Mouse (Mus musculus): ENCODE results near the gene Tmem132a. TPM values are rescaled to one million over a fixed set of nuclear protein-coding genes. Genes with fewer than 3 reads are reported as not detected.

Gene Tmem132a
- polyA plus RNA-seq, 1 experiment from 2014 or later = 131 TPM

- ATAC-seq = no peak
- no peaks in the 10 kb centered on the region for H3K36me3 ChIP-seq (ENCODE audit: poor library complexity, severe bottlenecking)
- peaks cover 6% of the 10 kb centered on the region for H3K4me1 ChIP-seq
- H3K4me2 ChIP-seq = no peak overlapping the region
- H3K27me3 ChIP-seq = no peaks in the 10 kb centered on the region
- H3K4me3 ChIP-seq = no peak overlapping the region
- H3K9ac ChIP-seq = no peak overlapping the region
- H3K9me3 ChIP-seq (replicated peaks) = no peaks in the 10 kb centered on the region
- WGBS = 74% methylated on average over 7 of the region's 7 CpGs
- no peak overlapping the region for H3K27ac ChIP-seq
These were observed 48.4 kb downstream of the Tmem132a start for GRCm38 (mm10) chr19:10821319-10821718.

GRCm38 (mm10) chr19:10818217-10818946 lies 51.4 kb downstream of the Tmem132a start:
- Histone ChIP-seq H3K27ac (no peak overlapping the region), H3K9ac (no peak overlapping the region), H3K4me2 (peak overlapping the region; percentile 47), H3K27me3 (no peaks in the 10 kb centered on the region), H3K36me3 (ENCODE audit: poor library complexity, severe bottlenecking) (no peaks in the 10 kb centered on the region), H3K9me3 (replicated peaks) (no peaks in the 10 kb centered on the region), H3K4me3 (peak overlapping the region; percentile 15; the same call in 1 of the 2 replicates), H3K4me1 (peaks cover 6% of the 10 kb centered on the region)
- ATAC-seq = peak; percentile 63
- 32% methylated on average over 17 of the region's 17 CpGs for WGBS

DNA sequence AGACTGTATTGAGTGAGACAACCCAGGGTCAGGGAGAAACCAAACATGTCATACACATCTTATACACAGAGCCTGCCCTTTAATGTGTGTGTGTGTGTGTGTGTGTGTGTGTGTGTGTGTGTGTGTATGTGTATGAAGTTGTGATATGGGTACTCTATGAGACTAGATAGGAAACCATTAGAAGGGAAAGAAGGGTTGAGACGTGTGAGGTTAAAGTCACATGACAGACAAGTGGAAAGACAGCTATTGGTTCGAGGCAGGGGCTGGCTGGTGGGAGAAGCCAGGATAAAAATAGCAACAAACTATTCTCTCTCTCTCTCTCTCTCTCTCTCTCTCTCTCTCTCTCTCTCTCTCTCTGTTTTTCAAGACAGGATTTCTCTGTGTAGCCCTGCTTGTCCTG lies 53.3 kb downstream of the Tmem132a start:
- no peak overlapping the region for H3K4me3 ChIP-seq
- peaks cover 6% of the 10 kb centered on the region for H3K4me1 ChIP-seq
- no peak for ATAC-seq
- no peak overlapping the region for H3K4me2 ChIP-seq
- no peaks in the 10 kb centered on the region for H3K9me3 ChIP-seq (replicated peaks)
- H3K36me3 ChIP-seq (ENCODE audit: poor library complexity, severe bottlenecking) = no peaks in the 10 kb centered on the region
- H3K9ac ChIP-seq = no peak overlapping the region
- WGBS = 80% methylated on average over 2 of the region's 2 CpGs
- no peak overlapping the region for H3K27ac ChIP-seq
- no peaks in the 10 kb centered on the region for H3K27me3 ChIP-seq

GRCm38 (mm10) chr19:10815871-10816270 lies 53.9 kb downstream of the Tmem132a start:
- Histone ChIP-seq H3K4me1 (peaks cover 6% of the 10 kb centered on the region), H3K9ac (no peak overlapping the region), H3K36me3 (ENCODE audit: poor library complexity, severe bottlenecking) (no peaks in the 10 kb centered on the region), H3K9me3 (replicated peaks) (no peaks in the 10 kb centered on the region), H3K4me2 (no peak overlapping the region), H3K27ac (no peak overlapping the region), H3K4me3 (no peak overlapping the region), H3K27me3 (no peaks in the 10 kb centered on the region)
- WGBS = 83% methylated on average over 6 of the region's 6 CpGs
- ATAC-seq = no peak

- H3K4me2 ChIP-seq = no peak overlapping the region
- no peak overlapping the region for H3K4me3 ChIP-seq
- 69% methylated on average over 7 of the region's 7 CpGs for WGBS
- H3K9ac ChIP-seq = no peak overlapping the region
- H3K36me3 ChIP-seq (ENCODE audit: poor library complexity, severe bottlenecking) = no peaks in the 10 kb centered on the region
- no peaks in the 10 kb centered on the region for H3K27me3 ChIP-seq
- H3K9me3 ChIP-seq (replicated peaks) = no peaks in the 10 kb centered on the region
- peaks cover 20% of the 10 kb centered on the region for H3K4me1 ChIP-seq
- no peak overlapping the region for H3K27ac ChIP-seq
- no peak for ATAC-seq
These were observed 55.8 kb downstream of the Tmem132a start for GRCm38 (mm10) chr19:10813905-10814304.

GRCm38 (mm10) chr19:10813039-10813438 lies 56.7 kb downstream of the Tmem132a start:
- no peak overlapping the region for H3K9ac ChIP-seq
- peaks cover 18% of the 10 kb centered on the region for H3K4me1 ChIP-seq
- H3K9me3 ChIP-seq (replicated peaks) = no peaks in the 10 kb centered on the region
- no peak overlapping the region for H3K4me2 ChIP-seq
- H3K27ac ChIP-seq = no peak overlapping the region
- H3K36me3 ChIP-seq (ENCODE audit: poor library complexity, severe bottlenecking) = no peaks in the 10 kb centered on the region
- WGBS = 91% methylated on average over 5 of the region's 5 CpGs
- no peak overlapping the region for H3K4me3 ChIP-seq
- no peak for ATAC-seq
- H3K27me3 ChIP-seq = no peaks in the 10 kb centered on the region

DNA sequence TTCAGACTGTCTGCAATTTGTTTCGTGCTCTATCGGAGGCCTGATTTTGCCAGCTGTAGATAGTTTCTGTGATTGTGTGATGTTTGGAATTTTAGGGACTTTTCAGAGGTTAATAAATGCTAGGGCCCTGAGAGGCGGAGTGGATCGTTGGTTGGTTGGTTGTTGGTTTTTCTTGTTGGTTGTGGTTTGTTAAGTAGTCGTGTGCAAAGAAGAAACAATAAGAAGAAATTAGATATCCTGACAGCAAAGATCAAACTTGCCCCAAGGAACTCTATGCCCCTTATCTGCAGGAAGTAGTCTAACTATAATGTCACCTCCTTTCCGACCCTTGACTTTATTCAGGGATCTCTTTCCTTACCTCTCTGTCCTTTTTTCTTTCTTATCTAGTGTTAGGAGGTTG lies 58.3 kb downstream of the Tmem132a start:
- ATAC-seq = no peak
- Histone ChIP-seq H3K36me3 (ENCODE audit: poor library complexity, severe bottlenecking) (no peaks in the 10 kb centered on the region), H3K9ac (no peak overlapping the region), H3K9me3 (replicated peaks) (no peaks in the 10 kb centered on the region), H3K27ac (no peak overlapping the region), H3K4me3 (no peak overlapping the region), H3K27me3 (no peaks in the 10 kb centered on the region), H3K4me1 (peaks cover 18% of the 10 kb centered on the region), H3K4me2 (no peak overlapping the region)
- WGBS = 91% methylated on average over 6 of the region's 6 CpGs

DNA sequence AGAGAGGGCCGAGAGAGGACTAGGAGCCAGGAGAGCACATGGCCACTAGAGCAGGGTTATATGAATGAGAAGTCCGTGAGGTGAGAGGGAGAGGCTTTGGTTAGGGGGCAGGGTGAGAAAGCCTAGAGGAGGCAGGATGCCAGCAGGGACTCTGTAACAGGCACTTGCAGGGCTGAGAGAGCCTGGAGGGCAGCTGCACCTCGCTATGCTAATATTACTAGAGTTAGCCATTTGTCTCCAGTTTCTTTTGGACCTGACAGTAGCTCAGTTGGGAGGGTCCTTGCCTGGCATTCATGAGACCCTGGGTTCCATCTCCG lies 59.6 kb downstream of the Tmem132a start:
- no peaks in the 10 kb centered on the region for H3K9me3 ChIP-seq (replicated peaks)
- WGBS = 56% methylated on average over 4 of the region's 4 CpGs
- no peaks in the 10 kb centered on the region for H3K27me3 ChIP-seq
- no peaks in the 10 kb centered on the region for H3K36me3 ChIP-seq (ENCODE audit: poor library complexity, severe bottlenecking)
- H3K27ac ChIP-seq = peak overlapping the region; percentile 60
- no peak overlapping the region for H3K9ac ChIP-seq
- H3K4me3 ChIP-seq = no peak overlapping the region
- peaks cover 18% of the 10 kb centered on the region for H3K4me1 ChIP-seq
- H3K4me2 ChIP-seq = no peak overlapping the region
- ATAC-seq = no peak; the same call in 1 of the 2 replicates

- 67% methylated on average over 11 of the region's 11 CpGs for WGBS
- Histone ChIP-seq H3K36me3 (ENCODE audit: poor library complexity, severe bottlenecking) (no peaks in the 10 kb centered on the region), H3K4me1 (peaks cover 18% of the 10 kb centered on the region), H3K9me3 (replicated peaks) (no peaks in the 10 kb centered on the region), H3K27ac (peak overlapping the region; percentile 60), H3K4me3 (no peak overlapping the region), H3K27me3 (no peaks in the 10 kb centered on the region), H3K9ac (no peak overlapping the region), H3K4me2 (no peak overlapping the region)
- peak; percentile 85 for ATAC-seq
These were observed 60.1 kb downstream of the Tmem132a start for GRCm38 (mm10) chr19:10809428-10810175.

- H3K36me3 ChIP-seq (ENCODE audit: poor library complexity, severe bottlenecking) = no peaks in the 10 kb centered on the region
These were observed 61.1 kb downstream of the Tmem132a start for GRCm38 (mm10) chr19:10808524-10809233.

More at GRCm38 (mm10) chr19:10808524-10809233, 61.1 kb downstream of the Tmem132a start:
- Histone ChIP-seq H3K4me1 (peaks cover 18% of the 10 kb centered on the region), H3K27me3 (no peaks in the 10 kb centered on the region), H3K4me2 (no peak overlapping the region), H3K27ac (peak overlapping the region; percentile 60), H3K9ac (no peak overlapping the region), H3K4me3 (no peak overlapping the region), H3K9me3 (replicated peaks) (no peaks in the 10 kb centered on the region)
- 91% methylated on average over 12 of the region's 12 CpGs for WGBS
- peak; percentile 11; the same call in 1 of the 2 replicates for ATAC-seq
